Mouse (Mus musculus): Measurements from ENCODE around the gene Zfp664.

GRCm38 (mm10) chr5:124873096-124873495, 10.6 kb downstream of the Zfp664 start:
- TF ChIP-seq POLR2A (IDR thresholded peaks at IDR 0.05; ENCODE audit: borderline replicate concordance, insufficient read depth, low read length) (no peak), CTCF (IDR thresholded peaks at IDR 0.05; ENCODE audit: borderline replicate concordance, insufficient read depth, low read depth, low read length) (no peak)

All from cerebellum, adult 2 months (tissue).